Comparison of ENCODE assay signal across 23 mouse cellular contexts in the genomic region with DNA sequence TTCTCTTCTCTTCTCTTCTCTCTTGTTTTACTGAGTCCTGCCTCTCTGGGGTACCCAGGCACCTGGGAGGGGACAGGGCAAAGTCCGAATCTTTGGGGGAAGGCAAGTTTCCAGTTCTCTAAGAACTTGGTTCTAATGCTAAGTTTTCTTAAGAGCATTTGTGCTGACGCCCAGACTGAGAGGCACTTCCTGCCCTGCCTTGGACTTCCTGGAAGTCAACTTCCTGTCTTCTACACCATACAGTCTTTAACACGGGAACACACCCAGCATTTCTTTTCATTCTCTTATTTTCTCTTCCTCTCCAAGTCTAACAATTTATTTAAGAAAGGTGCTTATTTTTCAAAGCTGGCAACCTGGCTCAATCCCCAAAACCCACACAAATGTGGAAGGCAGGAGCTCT. TPM values are rescaled to one million over a fixed set of nuclear protein-coding genes. Genes with fewer than 3 reads are reported as not detected.
DNase-seq lines count a peak whose midpoint lies in the region; ATAC-seq and TF ChIP-seq lines count a peak whose summit lies in the region.
"Had no signal": no experiment of that assay in that cellular context is flagged by ENCODE, and none has a peak within 500 bp of the region (broad histone marks: within the 10 kb centered on the region; RNA-seq: fewer than 3 reads in every experiment).

No protein-coding gene starts in this region.

- no peak overlapping the region for H3K9ac ChIP-seq in midbrain, embryonic 13.5 days (replicated peaks)
- H3K9ac ChIP-seq: kidney, embryonic 15.5 days; liver, embryonic 13.5 days; lung, embryonic 15.5 days; midbrain, embryonic 15.5 days had no signal

- no peak for TF ChIP-seq POLR2A in kidney, adult 2 months (IDR thresholded peaks at IDR 0.05; ENCODE audit: low read depth, low read length)
- TF ChIP-seq POLR2A in thymus, adult 2 months (IDR thresholded peaks at IDR 0.05; ENCODE audit: control insufficient read depth, extremely low read depth, insufficient read depth, low read length, poor library complexity), result no peak

- peak; percentile 30 for DNase-seq in kidney, adult 2 months
- DNase-seq in kidney, adult 9 months, result no peak
- peak; percentile 33 for DNase-seq in thymus, adult 2 months
- no peak for DNase-seq in thymus, adult 18-20 months
- peak; percentile 47 for DNase-seq in splenic B cell, adult 2 months (ENCODE audit: low read depth, low spot score)
- DNase-seq in frontal cortex, adult 2 months (ENCODE audit: extremely low spot score in 1 of 2, low spot score in 1 of 2), result no peak
- DNase-seq in hindbrain, embryonic 10.5 days (ENCODE audit: low spot score), result no peak
- DNase-seq: adrenal gland, postnatal 14 days; cerebellum, adult 11 months; cerebellum, postnatal 14 days; kidney, postnatal 4 days; layer of hippocampus, adult 9-11 months; liver, embryonic 13.5 days; retina, postnatal 1 day; right cerebral cortex, postnatal 4 days had no signal

- no peak overlapping the region for H3K27ac ChIP-seq in kidney, adult 2 months (ENCODE audit: insufficient read depth, low read depth, low read length)
- H3K27ac ChIP-seq in thymus, adult 2 months (ENCODE audit: control insufficient read depth, insufficient read depth, low read length), result peak overlapping the region; percentile 61; the same call in 1 of the 2 replicates
- H3K27ac ChIP-seq in midbrain, embryonic 13.5 days, result no peak overlapping the region
- H3K27ac ChIP-seq in hindbrain, embryonic 10.5 days, result no peak overlapping the region
- H3K27ac ChIP-seq: hindbrain, postnatal 0 days; kidney, embryonic 15.5 days; liver, embryonic 13.5 days; lung, embryonic 15.5 days; midbrain, embryonic 15.5 days had no signal

- H3K9me3 ChIP-seq in midbrain, embryonic 13.5 days, result no peaks in the 10 kb centered on the region
- H3K9me3 ChIP-seq in hindbrain, embryonic 10.5 days, result peaks cover 6% of the 10 kb centered on the region; the same call in 1 of the 2 replicates
- H3K9me3 ChIP-seq: liver, embryonic 13.5 days; lung, embryonic 15.5 days; midbrain, embryonic 15.5 days had no signal

- H3K4me1 ChIP-seq in kidney, adult 2 months (ENCODE audit: control insufficient read depth, insufficient read depth, low read length), result 0 out of 2 replicates have a peak, but pooled peaks cover 2% of the 10 kb centered on the region
- peaks cover 12% of the 10 kb centered on the region for H3K4me1 ChIP-seq in thymus, adult 2 months (replicated peaks; ENCODE audit: control insufficient read depth, insufficient read depth, low read length)
- H3K4me1 ChIP-seq in midbrain, embryonic 13.5 days (replicated peaks), result no peaks in the 10 kb centered on the region
- H3K4me1 ChIP-seq in hindbrain, embryonic 10.5 days (replicated peaks), result no peaks in the 10 kb centered on the region
- H3K4me1 ChIP-seq: lung, embryonic 15.5 days; midbrain, embryonic 15.5 days had no signal

- no peak for ATAC-seq in midbrain, embryonic 13.5 days
- ATAC-seq: forebrain, embryonic 16.5 days; hindbrain, postnatal 0 days; midbrain, embryonic 15.5 days had no signal

- TF ChIP-seq CTCF in kidney, adult 2 months (conservative IDR thresholded peaks at IDR 0.05; ENCODE audit: insufficient read depth, insufficient read length, low read depth, low read length), result no peak
- no peak for TF ChIP-seq CTCF in thymus, adult 2 months (IDR thresholded peaks at IDR 0.05; ENCODE audit: borderline replicate concordance, control insufficient read depth, extremely low read depth, insufficient read depth, low read length, poor library complexity)

- H3K36me3 ChIP-seq in kidney, adult 2 months (ENCODE audit: control insufficient read depth, insufficient read depth, low read length), result no peaks in the 10 kb centered on the region
- no peaks in the 10 kb centered on the region for H3K36me3 ChIP-seq in thymus, adult 2 months (ENCODE audit: control insufficient read depth, insufficient read depth, low read length)
- H3K36me3 ChIP-seq in splenic B cell, adult 2 months (ENCODE audit: control insufficient read depth, insufficient read depth, low read length, poor library complexity, severe bottlenecking), result no peaks in the 10 kb centered on the region
- no peaks in the 10 kb centered on the region for H3K36me3 ChIP-seq in midbrain, embryonic 13.5 days
- H3K36me3 ChIP-seq in hindbrain, embryonic 10.5 days, result no peaks in the 10 kb centered on the region
- H3K36me3 ChIP-seq: midbrain, embryonic 15.5 days had no signal

- no peak overlapping the region for H3K4me2 ChIP-seq in midbrain, embryonic 13.5 days (replicated peaks)
- H3K4me2 ChIP-seq: kidney, embryonic 15.5 days; liver, embryonic 13.5 days; lung, embryonic 15.5 days; midbrain, embryonic 15.5 days had no signal

- WGBS in kidney, adult 2 months, result 49% methylated on average over 3 of the region's 3 CpGs
- WGBS in thymus, adult 2 months, result 36% methylated on average over 3 of the region's 3 CpGs
- 81% methylated on average over 3 of the region's 3 CpGs for WGBS in midbrain, embryonic 13.5 days
- 79% methylated on average over 3 of the region's 3 CpGs for WGBS in hindbrain, embryonic 10.5 days

- H3K27me3 ChIP-seq in kidney, adult 2 months (replicated peaks; ENCODE audit: control insufficient read depth, insufficient read depth, low read length), result no peaks in the 10 kb centered on the region
- no peaks in the 10 kb centered on the region for H3K27me3 ChIP-seq in thymus, adult 2 months (ENCODE audit: control insufficient read depth, insufficient read depth, low read length)
- H3K27me3 ChIP-seq in splenic B cell, adult 2 months (ENCODE audit: control insufficient read depth, insufficient read depth, low read length, poor library complexity, severe bottlenecking), result no peaks in the 10 kb centered on the region
- H3K27me3 ChIP-seq in midbrain, embryonic 13.5 days, result no peaks in the 10 kb centered on the region
- no peaks in the 10 kb centered on the region for H3K27me3 ChIP-seq in hindbrain, embryonic 10.5 days (ENCODE audit: insufficient read depth, poor library complexity, severe bottlenecking)
- H3K27me3 ChIP-seq: kidney, embryonic 15.5 days; liver, embryonic 13.5 days; lung, embryonic 15.5 days; megakaryocyte, embryonic 14.5 days; midbrain, embryonic 15.5 days had no signal

- H3K4me3 ChIP-seq in kidney, adult 2 months (ENCODE audit: insufficient read depth, low read depth, low read length), result no peak overlapping the region
- no peak overlapping the region for H3K4me3 ChIP-seq in thymus, adult 2 months (ENCODE audit: control insufficient read depth, insufficient read depth, low read length)
- H3K4me3 ChIP-seq in midbrain, embryonic 13.5 days (replicated peaks), result no peak overlapping the region
- no peak overlapping the region for H3K4me3 ChIP-seq in hindbrain, embryonic 10.5 days
- H3K4me3 ChIP-seq: kidney, embryonic 15.5 days; liver, embryonic 13.5 days; lung, embryonic 15.5 days; megakaryocyte, embryonic 14.5 days; midbrain, embryonic 15.5 days; myocyte had no signal

RNA-seq across cellular contexts. Expression of a gene that starts 11.5 kb away (rescaled TPM):
- polyA plus RNA-seq in kidney, adult 2 months (2012; rRNA removed), result 5.5 and 6.9 TPM in 2 replicates
- 12.0 and 12.3 TPM in 2 replicates for polyA plus RNA-seq in thymus, adult 2 months (2012; rRNA removed)
- 5.4 and 6.7 TPM in 2 replicates for polyA plus RNA-seq in midbrain, embryonic 13.5 days (2015; fragmentation: Nextera tagmentation; extraction: Ambion mirVana)
- 2.9 and 3.4 TPM in 2 replicates for polyA plus RNA-seq in frontal cortex, adult 2 months (2012; rRNA removed)
- polyA plus RNA-seq in hindbrain, embryonic 10.5 days (2016; fragmentation: Nextera tagmentation; extraction: Ambion mirVana), result 13.0 and 13.8 TPM in 2 replicates

Comparison
In these comparisons a context has a peak if more than half of its experiments do, and no peak if none do; other contexts are left out.
1. DNase-seq: peak in kidney, adult 2 months (single experiment), thymus, adult 2 months (single experiment) and splenic B cell, adult 2 months (single experiment); none in kidney, adult 9 months (single experiment), thymus, adult 18-20 months (0 of 2), frontal cortex, adult 2 months (0 of 2) and hindbrain, embryonic 10.5 days (single experiment).